Mouse (Mus musculus) stomach, embryonic 15.5 days (tissue): Measurements from ENCODE around the gene Psma6. TPM values are rescaled to one million over a fixed set of nuclear protein-coding genes. Genes with fewer than 3 reads are reported as not detected.
"Not testable (repeated sequence)": the region's sequence is repeated elsewhere in the genome, so short reads cannot be mapped to it uniquely, and the experiment has no call there.

ENCODE experiments used
- ATAC-seq: fragments of 200-750 bp; cut with Nextera tagmentation; 2 replicates; pipeline ENCODE4 v1.8.0; 2017; ENCODE audit warnings: low read depth, moderate number of reproducible peaks, moderate TSS enrichment; ENCODE audit not compliant: insufficient read depth, low FRiP score
- H3K27ac ChIP-seq: fragments of 300-500 bp; sonication (generic); 2 replicates; pipeline ENCODE4 v1.5.1; 2015; ENCODE audit warnings: mild to moderate bottlenecking, inconsistent platforms
- H3K27me3 ChIP-seq: fragments of 300-500 bp; sonication (generic); replicated peaks from 2 replicates; pipeline ENCODE4 v1.6.1; 2015; ENCODE audit warnings: inconsistent platforms
- H3K36me3 ChIP-seq: fragments of 300-500 bp; sonication (generic); 2 replicates; pipeline ENCODE4 v1.6.1; 2015; ENCODE audit warnings: inconsistent platforms
- H3K4me1 ChIP-seq: fragments of 300-500 bp; sonication (generic); 2 replicates; pipeline ENCODE4 v1.6.1; 2015; ENCODE audit warnings: inconsistent platforms
- H3K4me2 ChIP-seq: fragments of 300-500 bp; sonication (generic); 2 replicates; pipeline ENCODE4 v1.6.1; 2015; ENCODE audit warnings: mild to moderate bottlenecking, inconsistent platforms
- H3K4me3 ChIP-seq: fragments of 300-500 bp; sonication (generic); replicated peaks from 2 replicates; pipeline ENCODE4 v1.5.1; 2015; ENCODE audit warnings: inconsistent platforms
- H3K9ac ChIP-seq: fragments of 300-500 bp; sonication (generic); 2 replicates; pipeline ENCODE4 v1.6.1; 2015; ENCODE audit warnings: inconsistent platforms
- H3K9me3 ChIP-seq: fragments of 300-500 bp; sonication (generic); 2 replicates; pipeline ENCODE4 v1.6.1; 2016; ENCODE audit warnings: inconsistent platforms
- WGBS: fragments of 180-500 bp; shearing (Covaris S2); methylation state at CpG from one replicate; pipeline ENCODE4 v1.1.7; 2015; 5-methylcytosine and 5-hydroxymethylcytosine counted together
- polyA plus RNA-seq: library from polyadenylated mRNA; unstranded; fragments of >200 nt; fragmentation: Nextera tagmentation; extraction: Ambion mirVana; gene quantifications from 2 replicates; pipeline ENCODE4 v1.2.1, GENCODE M21; 2015

Gene Psma6
- 392 and 406 TPM in 2 replicates for polyA plus RNA-seq

GRCm38 (mm10) chr12:55384023-55384749 lies at the start of gene Psma6:
TSS of gene Psma6 (plus strand) at chr12:55384222.
- Histone ChIP-seq H3K4me2 (no peak within 1 kb of the TSS), H3K4me1 (0 out of 2 replicates have a peak, but pooled peaks cover 6% of the 10 kb centered on the region), H3K27ac (no peak within 1 kb of the TSS), H3K4me3 (no peak within 1 kb of the TSS), H3K27me3 (no peaks in the 10 kb centered on the region), H3K36me3 (0 out of 2 replicates have a peak, but pooled peaks cover 4% of the 10 kb centered on the region), H3K9me3 (no peaks in the 10 kb centered on the region), H3K9ac (no peak within 1 kb of the TSS)
- ATAC-seq: no peak
- WGBS: 72% methylated on average over 10 of the region's 10 CpGs

- not testable (repeated sequence) for H3K36me3 ChIP-seq, H3K4me3 ChIP-seq, H3K9ac ChIP-seq, H3K9me3 ChIP-seq, H3K27me3 ChIP-seq, H3K27ac ChIP-seq, H3K4me2 ChIP-seq, H3K4me1 ChIP-seq, ATAC-seq
- 88% methylated on average over 1 of the region's 2 CpGs for WGBS
Observed at GRCm38 (mm10) chr12:55338490-55338889, 45.5 kb upstream of the Psma6 start.

GRCm38 (mm10) chr12:55343045-55343444 lies 41.0 kb upstream of the Psma6 start:
- not testable (repeated sequence) for H3K4me1 ChIP-seq, H3K27ac ChIP-seq, H3K4me3 ChIP-seq, H3K9me3 ChIP-seq, H3K9ac ChIP-seq, H3K27me3 ChIP-seq, H3K4me2 ChIP-seq, ATAC-seq, H3K36me3 ChIP-seq
- 49% methylated on average over 1 of the region's 1 CpGs for WGBS

- Histone ChIP-seq H3K4me1 (0 out of 2 replicates have a peak, but pooled peaks cover 2% of the 10 kb centered on the region), H3K27ac (no peak overlapping the region), H3K36me3 (no peaks in the 10 kb centered on the region), H3K9me3 (no peaks in the 10 kb centered on the region), H3K4me3 (no peak overlapping the region), H3K9ac (no peak overlapping the region), H3K27me3 (no peaks in the 10 kb centered on the region), H3K4me2 (no peak overlapping the region)
- 75% methylated on average over 11 of the region's 11 CpGs for WGBS
- ATAC-seq: no peak
Observed at GRCm38 (mm10) chr12:55343998-55344397, 40.0 kb upstream of the Psma6 start.

- H3K27ac ChIP-seq: no peak overlapping the region
- ATAC-seq: no peak
- no peaks in the 10 kb centered on the region for H3K9me3 ChIP-seq
- H3K36me3 ChIP-seq: no peaks in the 10 kb centered on the region
- no peak overlapping the region for H3K4me2 ChIP-seq
- no peaks in the 10 kb centered on the region for H3K27me3 ChIP-seq
- H3K4me3 ChIP-seq: no peak overlapping the region
- H3K9ac ChIP-seq: no peak overlapping the region
- WGBS: 71% methylated on average over 13 of the region's 13 CpGs
- H3K4me1 ChIP-seq: 0 out of 2 replicates have a peak, but pooled peaks cover 2% of the 10 kb centered on the region
Observed at GRCm38 (mm10) chr12:55344583-55344982, 39.4 kb upstream of the Psma6 start.

- no peaks in the 10 kb centered on the region for H3K27me3 ChIP-seq
- H3K4me1 ChIP-seq: no peaks in the 10 kb centered on the region
- ATAC-seq: peak; percentile 66
- no peak overlapping the region for H3K4me2 ChIP-seq
- WGBS: 31% methylated on average over 6 of the region's 6 CpGs
- no peak overlapping the region for H3K4me3 ChIP-seq
- H3K36me3 ChIP-seq: no peaks in the 10 kb centered on the region
- no peaks in the 10 kb centered on the region for H3K9me3 ChIP-seq
- no peak overlapping the region for H3K9ac ChIP-seq
- H3K27ac ChIP-seq: peak overlapping the region; percentile 55; the same call in 1 of the 2 replicates
Observed at GRCm38 (mm10) chr12:55353423-55353822, 30.6 kb upstream of the Psma6 start.

GRCm38 (mm10) chr12:55354904-55355303 lies 29.1 kb upstream of the Psma6 start:
- no peaks in the 10 kb centered on the region for H3K27me3 ChIP-seq
- H3K27ac ChIP-seq: no peak overlapping the region
- no peaks in the 10 kb centered on the region for H3K4me1 ChIP-seq
- no peak overlapping the region for H3K9ac ChIP-seq
- no peak overlapping the region for H3K4me2 ChIP-seq
- no peaks in the 10 kb centered on the region for H3K36me3 ChIP-seq
- no peak overlapping the region for H3K4me3 ChIP-seq
- WGBS: 50% methylated on average over 4 of the region's 4 CpGs
- ATAC-seq: no peak; the same call in 1 of the 2 replicates
- H3K9me3 ChIP-seq: no peaks in the 10 kb centered on the region

- Histone ChIP-seq H3K9me3 (no peaks in the 10 kb centered on the region), H3K27me3 (no peaks in the 10 kb centered on the region), H3K9ac (no peak overlapping the region), H3K4me2 (no peak overlapping the region), H3K27ac (no peak overlapping the region), H3K36me3 (no peaks in the 10 kb centered on the region), H3K4me3 (no peak overlapping the region), H3K4me1 (no peaks in the 10 kb centered on the region)
- 70% methylated on average over 1 of the region's 1 CpGs for WGBS
- ATAC-seq: no peak
Observed at GRCm38 (mm10) chr12:55357303-55357702, 26.7 kb upstream of the Psma6 start.

- no peak overlapping the region for H3K4me3 ChIP-seq
- ATAC-seq: no peak
- 74% methylated on average over 5 of the region's 5 CpGs for WGBS
- no peaks in the 10 kb centered on the region for H3K4me1 ChIP-seq
- no peaks in the 10 kb centered on the region for H3K36me3 ChIP-seq
- H3K9ac ChIP-seq: no peak overlapping the region
- no peak overlapping the region for H3K4me2 ChIP-seq
- H3K27me3 ChIP-seq: no peaks in the 10 kb centered on the region
- H3K9me3 ChIP-seq: no peaks in the 10 kb centered on the region
- H3K27ac ChIP-seq: no peak overlapping the region
Observed at GRCm38 (mm10) chr12:55360929-55361328, 23.1 kb upstream of the Psma6 start.

GRCm38 (mm10) chr12:55365083-55365482 lies 18.9 kb upstream of the Psma6 start:
- Histone ChIP-seq H3K4me3 (no peak overlapping the region), H3K4me1 (no peaks in the 10 kb centered on the region), H3K9ac (no peak overlapping the region), H3K4me2 (no peak overlapping the region), H3K27ac (no peak overlapping the region), H3K27me3 (no peaks in the 10 kb centered on the region), H3K36me3 (no peaks in the 10 kb centered on the region), H3K9me3 (no peaks in the 10 kb centered on the region)
- WGBS: 70% methylated on average over 2 of the region's 2 CpGs
- no peak for ATAC-seq

GRCm38 (mm10) chr12:55372424-55373055 lies 11.5 kb upstream of the Psma6 start:
- Histone ChIP-seq H3K9ac (no peak overlapping the region), H3K36me3 (no peaks in the 10 kb centered on the region), H3K4me2 (no peak overlapping the region), H3K4me1 (no peaks in the 10 kb centered on the region), H3K27me3 (no peaks in the 10 kb centered on the region), H3K27ac (no peak overlapping the region), H3K9me3 (no peaks in the 10 kb centered on the region), H3K4me3 (no peak overlapping the region)
- ATAC-seq: no peak
- WGBS: 73% methylated on average over 3 of the region's 3 CpGs

- Histone ChIP-seq H3K4me1 (no peaks in the 10 kb centered on the region), H3K4me3 (no peak overlapping the region), H3K4me2 (no peak overlapping the region), H3K9ac (no peak overlapping the region), H3K36me3 (0 out of 2 replicates have a peak, but pooled peaks cover 6% of the 10 kb centered on the region), H3K9me3 (no peaks in the 10 kb centered on the region), H3K27me3 (no peaks in the 10 kb centered on the region), H3K27ac (peak overlapping the region; percentile 55; the same call in 1 of the 2 replicates)
- no peak for ATAC-seq
- WGBS: 75% methylated on average over 16 of the region's 16 CpGs
Observed at GRCm38 (mm10) chr12:55376956-55377609, 6.9 kb upstream of the Psma6 start.
